Mouse (Mus musculus) hindbrain, embryonic 14.5 days (tissue): ENCODE measurements around the gene Ell. TPM values are rescaled to one million over a fixed set of nuclear protein-coding genes. Genes with fewer than 3 reads are reported as not detected.

ENCODE experiments used
- ATAC-seq: fragments of 200-750 bp; cut with Nextera tagmentation; 2 replicates; pipeline ENCODE4 v1.8.0; 2017; ENCODE audit warnings: moderate number of reproducible peaks, mild to moderate bottlenecking, moderate TSS enrichment, moderate library complexity; ENCODE audit not compliant: low FRiP score
- DNase-seq: peaks from one replicate; pipeline ENCODE4 v3.0.0-alpha.2; 2015; ENCODE audit warnings: low spot score
- H3K27ac ChIP-seq: fragments of 300-500 bp; sonication (generic); 2 replicates; pipeline ENCODE4 v1.5.1; 2014; ENCODE audit warnings: mild to moderate bottlenecking, moderate library complexity
- H3K27me3 ChIP-seq: fragments of 300-500 bp; sonication (generic); 2 replicates; pipeline ENCODE4 v1.6.1; 2014; ENCODE audit warnings: mild to moderate bottlenecking, low read length, mixed read lengths; ENCODE audit not compliant: control insufficient read depth, insufficient read depth
- H3K36me3 ChIP-seq: fragments of 300-500 bp; sonication (generic); replicated peaks from 2 replicates; pipeline ENCODE4 v1.6.1; 2014; ENCODE audit not compliant: control insufficient read depth, insufficient read depth
- H3K4me1 ChIP-seq: fragments of 300-500 bp; sonication (generic); replicated peaks from 2 replicates; pipeline ENCODE4 v1.6.1; 2014; ENCODE audit warnings: antibody characterized with exemption, low read length, mixed read lengths; ENCODE audit not compliant: control insufficient read depth, insufficient read depth
- H3K4me2 ChIP-seq: fragments of 300-500 bp; sonication (generic); replicated peaks from 2 replicates; pipeline ENCODE4 v1.6.1; 2014; ENCODE audit warnings: mild to moderate bottlenecking, moderate library complexity
- H3K4me3 ChIP-seq: fragments of 300-500 bp; sonication (generic); replicated peaks from 2 replicates; pipeline ENCODE4 v1.5.1; 2014; ENCODE audit warnings: mild to moderate bottlenecking, low read length
- H3K9ac ChIP-seq: fragments of 300-500 bp; sonication (generic); 2 replicates; pipeline ENCODE4 v1.6.1; 2014
- H3K9me3 ChIP-seq: fragments of 300-500 bp; sonication (generic); 2 replicates; pipeline ENCODE4 v1.6.1; 2016; ENCODE audit warnings: low read length; ENCODE audit not compliant: control insufficient read depth
- WGBS: fragments of 180-500 bp; shearing (Covaris S2); extraction: QIAGEN DNeasy Blood & Tissue Kit; methylation state at CpG from one replicate; pipeline ENCODE4 v1.1.7; 2014; 5-methylcytosine and 5-hydroxymethylcytosine counted together
- polyA plus RNA-seq: library from polyadenylated mRNA; unstranded; fragments of >200 nt; fragmentation: Nextera tagmentation; extraction: Ambion mirVana; gene quantifications from 2 replicates; pipeline ENCODE4 v1.2.1, GENCODE M21; 2014

Ell gene
- polyA plus RNA-seq, 1 experiment from 2014 or later, result 15.1 TPM

- no peak for ATAC-seq
- 76% methylated on average over 6 of the region's 6 CpGs for whole genome bisulfite sequencing
- H3K9ac ChIP-seq, result no peak within 1 kb of the TSS
- H3K27me3 ChIP-seq, result peaks cover 9% of the 10 kb centered on the region
- H3K36me3 ChIP-seq, result no peaks in the 10 kb centered on the region
- no peak within 1 kb of the TSS for H3K4me2 ChIP-seq
- H3K27ac ChIP-seq, result no peak within 1 kb of the TSS
- H3K9me3 ChIP-seq, result no peaks in the 10 kb centered on the region
- H3K4me3 ChIP-seq, result no peak within 1 kb of the TSS
- no peak for DNase-seq
- no peaks in the 10 kb centered on the region; the same call in 1 of the 2 replicates for H3K4me1 ChIP-seq
Measured at GRCm38 (mm10) chr8:70632346-70632892, 93.2 kb downstream of the Ell start, which contains the start of gene Gdf15. Gdf15 (minus strand) TSS chr8:70632456.

GRCm38 (mm10) chr8:70634066-70634465 lies 94.8 kb downstream of the Ell start:
- ATAC-seq (no peak), DNase-seq (no peak)
- H3K36me3 ChIP-seq, result no peaks in the 10 kb centered on the region
- no peak overlapping the region for H3K27ac ChIP-seq
- peaks cover 9% of the 10 kb centered on the region for H3K27me3 ChIP-seq
- H3K4me3 ChIP-seq, result no peak overlapping the region
- H3K9me3 ChIP-seq, result no peaks in the 10 kb centered on the region
- no peak overlapping the region for H3K9ac ChIP-seq
- no peak overlapping the region for H3K4me2 ChIP-seq
- no peaks in the 10 kb centered on the region; the same call in 1 of the 2 replicates for H3K4me1 ChIP-seq
- WGBS, result 53% methylated on average over 6 of the region's 6 CpGs

DNA sequence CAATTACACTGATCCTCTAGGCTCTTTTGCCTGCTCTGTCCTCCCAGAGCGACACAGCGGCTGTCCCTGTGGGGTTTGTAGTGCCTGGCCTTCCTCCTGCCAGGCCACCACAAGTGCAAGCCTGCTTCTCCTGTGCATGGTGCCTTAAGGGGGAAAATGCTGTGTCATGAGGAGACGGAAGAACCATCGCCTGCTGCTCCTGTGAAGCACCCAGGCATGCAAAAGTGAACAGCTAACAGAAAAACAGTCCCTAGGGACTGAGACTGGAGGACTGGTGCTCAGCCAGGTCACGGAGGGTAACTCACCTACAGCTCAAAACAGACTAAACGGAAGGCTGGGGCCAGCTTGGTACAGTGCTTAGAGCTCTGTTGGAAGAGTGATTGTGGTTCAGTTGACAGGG lies 96.3 kb downstream of the Ell start:
- 71% methylated on average over 6 of the region's 6 CpGs for WGBS

DNA sequence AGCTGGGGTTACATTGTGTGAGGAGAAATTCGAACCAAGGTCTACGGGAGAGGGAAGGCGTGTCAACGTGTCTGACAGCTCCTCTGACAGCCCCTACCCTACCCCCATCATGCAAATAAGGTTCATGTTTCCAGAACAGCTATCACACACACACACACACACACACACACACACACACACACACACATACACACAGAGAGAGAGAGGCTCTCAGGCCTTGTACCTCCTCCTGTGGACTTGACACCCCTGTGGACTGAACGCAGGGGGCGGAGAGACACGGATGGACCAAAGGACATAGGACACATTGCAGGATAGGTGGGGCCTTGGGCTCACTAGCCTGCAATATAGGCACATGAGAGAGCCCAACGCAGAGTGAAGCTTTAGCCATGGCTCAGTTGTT lies 97.6 kb downstream of the Ell start:
- Histone ChIP-seq H3K4me3 (no peak overlapping the region), H3K27me3 (no peaks in the 10 kb centered on the region), H3K9me3 (no peaks in the 10 kb centered on the region), H3K4me1 (no peaks in the 10 kb centered on the region), H3K27ac (no peak overlapping the region), H3K9ac (no peak overlapping the region), H3K4me2 (no peak overlapping the region), H3K36me3 (no peaks in the 10 kb centered on the region)
- WGBS, result 55% methylated on average over 8 of the region's 8 CpGs
- no peak for ATAC-seq
- DNase-seq, result no peak

More for the DNA sequence above, 96.3 kb downstream of the Ell start:
- DNase-seq (no peak), ATAC-seq (no peak)
- Histone ChIP-seq H3K9ac (no peak overlapping the region), H3K27me3 (peaks cover 9% of the 10 kb centered on the region), H3K4me3 (no peak overlapping the region), H3K4me1 (no peaks in the 10 kb centered on the region), H3K27ac (no peak overlapping the region), H3K4me2 (no peak overlapping the region), H3K9me3 (no peaks in the 10 kb centered on the region), H3K36me3 (no peaks in the 10 kb centered on the region)

DNA sequence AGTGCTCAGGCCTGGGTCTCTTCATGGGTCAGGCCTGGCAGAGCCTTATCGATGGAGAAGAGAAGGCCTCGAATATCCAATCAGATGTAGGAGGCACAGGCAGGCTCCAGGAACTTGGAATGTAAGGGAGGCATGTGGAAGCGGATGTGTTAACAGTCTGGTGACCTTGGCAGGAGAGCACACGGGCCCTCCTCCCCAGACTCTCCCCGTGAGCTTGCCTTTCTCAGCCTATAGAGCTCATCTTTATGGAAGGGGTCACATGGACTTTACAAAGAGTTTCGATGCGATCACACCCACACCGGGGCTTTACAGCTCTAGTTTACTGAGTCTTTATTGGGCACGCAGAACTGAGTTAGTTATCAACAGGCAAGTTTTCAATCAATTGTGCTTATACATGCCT lies 99.5 kb downstream of the Ell start:
- H3K9ac ChIP-seq, result no peak overlapping the region

More for the DNA sequence above, 99.5 kb downstream of the Ell start:
- no peak for DNase-seq
- Histone ChIP-seq H3K27me3 (no peaks in the 10 kb centered on the region), H3K4me3 (no peak overlapping the region), H3K36me3 (no peaks in the 10 kb centered on the region), H3K4me1 (no peaks in the 10 kb centered on the region), H3K9me3 (no peaks in the 10 kb centered on the region), H3K27ac (no peak overlapping the region), H3K4me2 (no peak overlapping the region)
- no peak for ATAC-seq
- WGBS, result 72% methylated on average over 9 of the region's 9 CpGs

Other genes starting within 250 kb of the Ell start
- gene Ddx49, start 237.0 kb upstream of the Ell start, polyA plus RNA-seq, result 41.8 and 42.5 TPM in 2 replicates
- 256 and 288 TPM in 2 replicates for gene Cope, start 236.9 kb upstream of the Ell start, polyA plus RNA-seq
- 42.9 TPM in 2 replicates for gene Cers1, start 223.7 kb upstream of the Ell start, polyA plus RNA-seq
- gene Gdf1, start 209.6 kb upstream of the Ell start, polyA plus RNA-seq, result 0.23 and 3.2 TPM in 2 replicates
- 17.3 and 17.9 TPM in 2 replicates for gene Upf1, start 186.2 kb upstream of the Ell start, polyA plus RNA-seq
- 0.10 and 0.27 TPM in 2 replicates for gene Comp, start 165.9 kb upstream of the Ell start, polyA plus RNA-seq
- 48.1 and 53.9 TPM in 2 replicates for gene Crtc1, start 99.9 kb upstream of the Ell start, polyA plus RNA-seq
- 28.5 and 30.0 TPM in 2 replicates for gene Klhl26, start 62.5 kb upstream of the Ell start, polyA plus RNA-seq
- 143 and 149 TPM in 2 replicates for gene Tmem59l, start 52.1 kb upstream of the Ell start, polyA plus RNA-seq
- 6.3 and 6.9 TPM in 2 replicates for gene Crlf1, start 46.3 kb upstream of the Ell start, polyA plus RNA-seq
- 161 and 166 TPM in 2 replicates for gene Rex1bd, start 32.7 kb upstream of the Ell start, polyA plus RNA-seq
- 622 and 778 TPM in 2 replicates for gene Uba52, start 28.7 kb upstream of the Ell start, polyA plus RNA-seq
- 328 and 332 TPM in 2 replicates for gene Fkbp8, start 11.7 kb upstream of the Ell start, polyA plus RNA-seq
- 45.4 and 46.5 TPM in 2 replicates for gene Kxd1, start 11.5 kb upstream of the Ell start, polyA plus RNA-seq
- 86.8 and 96.6 TPM in 2 replicates for gene Isyna1, start 54.9 kb downstream of the Ell start, polyA plus RNA-seq
- 165 and 173 TPM in 2 replicates for gene Ssbp4, start 69.4 kb downstream of the Ell start, polyA plus RNA-seq
- 0.98 and 1.6 TPM in 2 replicates for gene Lrrc25, start 76.7 kb downstream of the Ell start, polyA plus RNA-seq
- gene Gdf15, start 93.0 kb downstream of the Ell start, polyA plus RNA-seq, result 0.14 and 0.28 TPM in 2 replicates
- 74.0 and 89.3 TPM in 2 replicates for gene Pgpep1, start 120.9 kb downstream of the Ell start, polyA plus RNA-seq
- gene Lsm4, start 133.8 kb downstream of the Ell start, polyA plus RNA-seq, result 180 and 197 TPM in 2 replicates
- gene Jund, start 159.5 kb downstream of the Ell start, polyA plus RNA-seq, result 128 and 144 TPM in 2 replicates
- 0.07 and 0.15 TPM in 2 replicates for gene Iqcn, start 164.0 kb downstream of the Ell start, polyA plus RNA-seq
- not detected in 2 replicates for gene Gm3336, start 179.1 kb downstream of the Ell start, polyA plus RNA-seq
- 0.21 and 0.32 TPM in 2 replicates for gene Pde4c, start 184.3 kb downstream of the Ell start, polyA plus RNA-seq
- 519 and 565 TPM in 2 replicates for gene Rab3a, start 215.2 kb downstream of the Ell start, polyA plus RNA-seq
- gene Mpv17l2, start 221.5 kb downstream of the Ell start, polyA plus RNA-seq, result 34.4 and 43.5 TPM in 2 replicates
- 83.0 and 84.6 TPM in 2 replicates for gene Pik3r2, start 237.3 kb downstream of the Ell start, polyA plus RNA-seq